Mouse (Mus musculus) brain, embryonic 14.5 days (tissue): ENCODE results near the gene Gstp3.
A peak's percentile ranks its signal among the peaks of the same experiment; 100 is the strongest.

ENCODE experiments used
- CTCF ChIP-seq: fragments of 200-500 bp; IDR thresholded peaks from 2 replicates; pipeline ENCODE4 v1.5.1; 2012; ENCODE audit warnings: inconsistent platforms, mild to moderate bottlenecking, moderate library complexity, borderline replicate concordance; ENCODE audit not compliant: insufficient read depth, insufficient read length; ENCODE audit errors: extremely low read depth
- POLR2A ChIP-seq: fragments of 200-500 bp; IDR thresholded peaks from 2 replicates; pipeline ENCODE4 v1.6.1; 2012; ENCODE audit warnings: mild to moderate bottlenecking, inconsistent platforms, borderline replicate concordance; ENCODE audit not compliant: poor library complexity, insufficient read depth, insufficient read length, severe bottlenecking; ENCODE audit errors: extremely low read depth

- TF ChIP-seq POLR2A (no peak), CTCF (peak; percentile 19; the same call in 1 of the 2 replicates)
These were observed 13.2 kb downstream of the Gstp3 start, which contains the start of gene Gstp2 for GRCm38 (mm10) chr19:4045966-4046865.
